In genomic region chr2:165120765-165121164, GRCm38 (mm10) we compare ENCODE assay signal across 39 mouse cellular contexts. TPM values are rescaled to one million over a fixed set of nuclear protein-coding genes. Genes with fewer than 3 reads are reported as not detected.
A peak's percentile ranks its signal among the peaks of the same experiment; 100 is the strongest.
DNase-seq lines count a peak whose midpoint lies in the region; ATAC-seq and TF ChIP-seq lines count a peak whose summit lies in the region.
"Had no signal": no experiment of that assay in that cellular context is flagged by ENCODE, and none has a peak within 500 bp of the region (broad histone marks: within the 10 kb centered on the region; RNA-seq: fewer than 3 reads in every experiment).

No protein-coding gene starts in this region.

- no peak overlapping the region for H3K4me2 ChIP-seq in lung, embryonic 14.5 days
- H3K4me2 ChIP-seq in forebrain, postnatal 0 days (ENCODE audit: low read depth) = no peak overlapping the region
- no peak overlapping the region for H3K4me2 ChIP-seq in hindbrain, embryonic 15.5 days
- H3K4me2 ChIP-seq: heart, embryonic 11.5 days; limb, embryonic 12.5 days; liver, embryonic 12.5 days; midbrain, embryonic 15.5 days; neural tube, embryonic 12.5 days had no signal

- no peak overlapping the region for H3K9ac ChIP-seq in lung, embryonic 14.5 days
- H3K9ac ChIP-seq in forebrain, postnatal 0 days = no peak overlapping the region
- no peak overlapping the region for H3K9ac ChIP-seq in hindbrain, embryonic 15.5 days
- H3K9ac ChIP-seq: limb, embryonic 12.5 days; liver, embryonic 12.5 days; liver, postnatal 0 days; midbrain, embryonic 15.5 days; neural tube, embryonic 12.5 days had no signal

- no peaks in the 10 kb centered on the region for H3K9me3 ChIP-seq in lung, embryonic 14.5 days (ENCODE audit: low read depth, low read length)
- H3K9me3 ChIP-seq in forebrain, postnatal 0 days (ENCODE audit: low read length) = no peaks in the 10 kb centered on the region
- H3K9me3 ChIP-seq in hindbrain, embryonic 15.5 days = no peaks in the 10 kb centered on the region
- H3K9me3 ChIP-seq: limb, embryonic 12.5 days; liver, embryonic 12.5 days; midbrain, embryonic 15.5 days had no signal

- TF ChIP-seq CTCF in lung, embryonic 14.5 days (IDR thresholded peaks at IDR 0.05; ENCODE audit: low read depth) = no peak
- TF ChIP-seq CTCF in brain, embryonic 14.5 days (IDR thresholded peaks at IDR 0.05; ENCODE audit: borderline replicate concordance, extremely low read depth, insufficient read depth, insufficient read length) = no peak
- no peak for TF ChIP-seq CTCF in forebrain, postnatal 0 days (IDR thresholded peaks at IDR 0.05; ENCODE audit: low read depth)

- H3K27me3 ChIP-seq in lung, embryonic 14.5 days (ENCODE audit: insufficient read depth, low read length) = peaks cover 38% of the 10 kb centered on the region
- H3K27me3 ChIP-seq in forebrain, postnatal 0 days (ENCODE audit: insufficient read depth, low read length) = no peaks in the 10 kb centered on the region
- no peaks in the 10 kb centered on the region for H3K27me3 ChIP-seq in hindbrain, embryonic 15.5 days

- H3K36me3 ChIP-seq in lung, embryonic 14.5 days (ENCODE audit: insufficient read depth) = no peaks in the 10 kb centered on the region
- no peaks in the 10 kb centered on the region; the same call in 1 of the 2 replicates for H3K36me3 ChIP-seq in forebrain, postnatal 0 days (ENCODE audit: insufficient read depth)
- no peaks in the 10 kb centered on the region for H3K36me3 ChIP-seq in hindbrain, embryonic 15.5 days
- H3K36me3 ChIP-seq: limb, embryonic 12.5 days; liver, embryonic 12.5 days; midbrain, embryonic 15.5 days; neural tube, embryonic 12.5 days had no signal

- no peak for TF ChIP-seq POLR2A in brain, embryonic 14.5 days (IDR thresholded peaks at IDR 0.05; ENCODE audit: borderline replicate concordance, extremely low read depth, insufficient read depth, insufficient read length, poor library complexity, severe bottlenecking)

- peak; percentile 47; the same call in 1 of the 2 replicates for ATAC-seq in lung, embryonic 14.5 days (ENCODE audit: insufficient read depth)
- peak; percentile 60 for ATAC-seq in forebrain, postnatal 0 days
- 0 out of 2 replicates have a peak, but pooled peaks have one; percentile 23 for ATAC-seq in hindbrain, embryonic 15.5 days (ENCODE audit: low FRiP score, low read depth)
- ATAC-seq: activated CD4-positive, CD25-positive, alpha-beta regulatory T cell, adult 4 months; liver, embryonic 12.5 days; liver, postnatal 0 days; midbrain, embryonic 15.5 days had no signal

- no peak for DNase-seq in lung, embryonic 14.5 days
- no peak for DNase-seq in lung, postnatal 25 days (ENCODE audit: low spot score)
- DNase-seq in brain, embryonic 14.5 days (ENCODE audit: low read depth) = peak; percentile 46
- peak; percentile 47 for DNase-seq in forebrain, postnatal 0 days
- no peak for DNase-seq in yolk sac, embryonic 10.5 days (ENCODE audit: low spot score)
- DNase-seq in kidney, adult 18-20 months = no peak
- DNase-seq: adrenal gland, adult 2 months; adrenal gland, postnatal 36 days; B cell, adult 2 months; cerebellum, adult 2 months; gastrocnemius, postnatal 25 days; heart, adult 11 months; heart, postnatal 4 days; kidney, adult 2 months; liver, postnatal 0 days; right cerebral cortex, postnatal 25 days; spleen, adult 18-20 months; thymus, adult 18-20 months; thymus, postnatal 25 days had no signal

- H3K4me1 ChIP-seq in lung, embryonic 14.5 days (ENCODE audit: insufficient read depth) = no peaks in the 10 kb centered on the region
- H3K4me1 ChIP-seq in forebrain, postnatal 0 days (ENCODE audit: insufficient read depth) = no peaks in the 10 kb centered on the region; the same call in 1 of the 2 replicates
- H3K4me1 ChIP-seq in hindbrain, embryonic 15.5 days (replicated peaks) = peaks cover 14% of the 10 kb centered on the region
- H3K4me1 ChIP-seq: limb, embryonic 12.5 days; liver, embryonic 12.5 days had no signal

- no peak overlapping the region for H3K4me3 ChIP-seq in lung, embryonic 14.5 days (ENCODE audit: low read depth, low read length)
- no peak overlapping the region for H3K4me3 ChIP-seq in forebrain, postnatal 0 days (ENCODE audit: low read depth, low read length)
- H3K4me3 ChIP-seq in hindbrain, embryonic 15.5 days = no peak overlapping the region
- H3K4me3 ChIP-seq: erythroblast, embryonic 14.5 days; layer of hippocampus, adult 2 months; left cerebral cortex, adult 2 months; limb, embryonic 12.5 days; liver, embryonic 12.5 days; midbrain, embryonic 15.5 days; neural tube, embryonic 12.5 days had no signal

- H3K27ac ChIP-seq in lung, embryonic 14.5 days (ENCODE audit: low read depth) = no peak overlapping the region
- no peak overlapping the region for H3K27ac ChIP-seq in forebrain, postnatal 0 days (ENCODE audit: low read depth, low read length)
- no peak overlapping the region for H3K27ac ChIP-seq in hindbrain, embryonic 15.5 days (replicated peaks)
- H3K27ac ChIP-seq: layer of hippocampus, adult 2 months; left cerebral cortex, adult 2 months; limb, embryonic 12.5 days; liver, embryonic 12.5 days; midbrain, embryonic 15.5 days; neural tube, embryonic 12.5 days had no signal

- WGBS in lung, embryonic 14.5 days = 53% methylated on average over 9 of the region's 9 CpGs
- 55% methylated on average over 9 of the region's 9 CpGs for WGBS in forebrain, postnatal 0 days
- 51% methylated on average over 9 of the region's 9 CpGs for WGBS in hindbrain, embryonic 15.5 days

RNA-seq across cellular contexts. Expression of gene 1700025C18Rik, which starts 30.2 kb away (rescaled TPM):
- not detected in 2 replicates for polyA plus RNA-seq in lung, embryonic 14.5 days (2014; fragmentation: Nextera tagmentation; extraction: Ambion mirVana)
- polyA plus RNA-seq in brain, embryonic 14.5 days (2012; rRNA removed) = not detected in 2 replicates
- total RNA-seq in forebrain, postnatal 0 days (2014; rRNA removed) = not detected in 2 replicates
- not detected in 2 replicates for polyA plus RNA-seq in forebrain, postnatal 0 days (2015; fragmentation: Nextera tagmentation; extraction: Ambion mirVana)
- polyA plus RNA-seq in hindbrain, embryonic 15.5 days (2015; fragmentation: Nextera tagmentation; extraction: Ambion mirVana) = not detected in 2 replicates
- total RNA-seq: adrenal gland, adult 2 months; adrenal gland, postnatal 36 days; ES-E14; gastrocnemius, adult 18-20 months; gastrocnemius, postnatal 25 days; heart, postnatal 4 days; layer of hippocampus, adult 2 months; layer of hippocampus, postnatal 14 days; left cerebral cortex, adult 2 months; left cerebral cortex, postnatal 25 days had no signal
- polyA plus RNA-seq: activated CD4-positive, CD25-positive, alpha-beta regulatory T cell, adult 4 months; adrenal gland, adult 2 months; cerebellum, adult 2 months; cortical plate, adult 2 months; embryonic facial prominence, embryonic 14.5 days; erythroblast, embryonic 14.5 days; heart, embryonic 11.5 days; heart, embryonic 16.5 days; intestine, embryonic 14.5 days; kidney, adult 2 months; kidney, embryonic 16.5 days; limb, embryonic 12.5 days; liver, embryonic 12.5 days; liver, postnatal 0 days; midbrain, embryonic 15.5 days; neural tube, embryonic 12.5 days; stomach, embryonic 16.5 days had no signal

Comparison
In these comparisons a context has a peak if more than half of its experiments do, and no peak if none do; other contexts are left out.
1. DNase-seq: peak in brain, embryonic 14.5 days (single experiment) and forebrain, postnatal 0 days (single experiment); none in lung, embryonic 14.5 days (single experiment), lung, postnatal 25 days (single experiment), yolk sac, embryonic 10.5 days (single experiment) and kidney, adult 18-20 months (single experiment).
2. Peak in every context shown above with its lines, with median percentiles within 50 percentile points of each other: ATAC-seq.